Mouse (Mus musculus): Measurements from ENCODE around the gene Pnpla3.

The Pnpla3 gene

GRCm38 (mm10) chr15:84216461-84217084 lies 48.9 kb downstream of the Pnpla3 start:
- DNase-seq (ENCODE audit: low spot score in 2 of 2) = no peak

DNA sequence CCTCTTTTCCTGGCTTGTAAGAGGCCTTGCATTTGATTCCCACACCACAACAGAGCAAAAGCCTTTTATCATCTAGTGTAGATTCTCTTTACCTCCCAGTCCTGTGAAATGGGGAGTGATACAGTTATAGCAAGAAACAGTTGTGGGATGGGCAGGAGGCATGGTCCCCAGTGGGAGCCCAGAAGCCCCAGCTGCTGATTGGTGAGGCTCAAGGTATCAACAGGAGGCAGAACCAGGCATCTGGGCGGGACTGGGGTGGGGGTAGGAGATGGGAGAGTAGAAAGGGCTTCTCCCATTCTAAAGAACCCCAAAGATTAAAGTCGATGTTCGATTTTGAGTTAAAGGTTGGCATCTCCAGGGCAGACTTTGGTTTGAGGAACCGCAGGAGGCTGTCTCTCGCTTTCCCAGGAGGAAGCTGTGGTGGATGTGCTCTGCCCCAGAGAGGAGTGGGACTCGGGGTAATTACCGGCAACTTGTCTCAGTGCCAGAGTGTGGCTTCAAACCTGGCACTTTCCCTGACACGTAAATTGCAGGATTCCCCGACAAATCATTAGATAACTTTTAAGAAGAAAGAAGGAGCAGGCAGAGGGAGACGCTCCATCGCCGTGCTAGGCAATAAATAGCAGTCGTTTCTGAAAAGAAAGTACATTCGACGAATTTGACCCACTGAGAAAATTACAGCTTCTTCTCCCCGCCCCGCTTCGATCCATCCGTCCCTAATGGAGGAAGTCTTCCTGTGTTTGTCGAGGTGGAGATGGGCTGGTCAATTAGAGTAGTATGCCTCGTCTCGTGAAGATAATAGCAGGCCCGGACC lies 50.5 kb downstream of the Pnpla3 start:
- no peak for DNase-seq (ENCODE audit: low spot score in 2 of 2)

- DNase-seq (ENCODE audit: low spot score in 2 of 2) = peak in 1 of 2 experiments; percentile 36
These were observed 51.2 kb downstream of the Pnpla3 start for GRCm38 (mm10) chr15:84218783-84219271.

DNA sequence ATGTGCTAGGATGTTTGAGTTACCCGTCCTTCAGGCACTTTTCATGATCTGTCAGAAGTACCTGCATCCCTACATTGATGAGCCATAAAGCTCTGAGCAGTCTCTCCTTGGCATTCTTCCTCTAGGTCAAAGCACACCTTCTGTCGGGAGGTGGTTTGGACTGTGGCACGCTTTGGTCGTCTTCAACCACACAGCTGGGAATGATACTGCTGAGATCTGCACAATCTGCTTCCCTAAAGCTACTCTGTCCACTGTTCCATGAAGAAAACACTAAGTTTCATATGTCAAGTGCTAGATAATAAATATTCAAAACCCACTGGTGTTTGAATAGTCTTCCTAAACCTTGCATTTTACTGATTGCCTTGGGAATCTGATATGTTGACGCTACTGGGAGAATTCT lies 53.9 kb downstream of the Pnpla3 start:
- DNase-seq (ENCODE audit: low spot score in 2 of 2) = no peak

GRCm38 (mm10) chr15:84223423-84223822 lies 55.8 kb downstream of the Pnpla3 start:
- no peak for DNase-seq (ENCODE audit: low spot score in 2 of 2)

DNA sequence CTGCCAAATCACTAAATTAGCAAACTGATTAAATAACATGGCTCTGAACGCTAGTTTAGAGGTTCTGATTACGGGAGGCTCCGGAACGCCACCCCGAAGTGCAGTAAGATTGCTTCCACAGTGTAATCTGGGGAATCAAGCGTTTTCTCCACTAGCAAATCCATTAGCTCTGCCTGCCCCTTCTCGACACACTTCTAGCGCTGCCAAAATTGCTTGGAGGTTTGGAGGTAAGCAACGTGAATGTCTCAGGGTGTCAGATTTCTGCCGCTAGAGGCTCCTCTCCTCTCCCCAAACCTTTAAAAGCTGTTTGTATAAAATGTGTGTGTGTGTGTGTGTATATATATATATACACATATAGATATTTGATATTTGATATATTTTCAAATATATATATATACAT lies 57.1 kb downstream of the Pnpla3 start:
- DNase-seq (ENCODE audit: low spot score in 2 of 2) = no peak

DNA sequence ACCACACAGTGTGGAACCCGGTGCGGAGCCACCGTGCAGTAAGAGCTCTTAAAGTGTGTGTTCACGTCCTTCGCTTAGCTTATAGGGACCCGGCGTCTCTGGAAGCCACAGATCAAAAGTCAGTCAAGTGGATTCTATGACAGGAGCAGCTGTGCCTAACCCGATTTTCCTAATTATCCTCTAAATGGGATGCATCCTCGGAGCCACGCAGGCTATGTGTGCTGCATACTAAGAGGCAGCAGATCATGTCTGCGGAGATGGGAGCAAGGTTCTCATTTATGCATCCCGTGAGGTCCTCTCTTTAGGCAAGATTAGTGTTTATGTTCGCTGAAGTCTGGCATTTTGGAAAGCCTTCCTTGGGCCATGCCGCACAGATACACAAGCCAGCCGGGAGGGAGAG lies 59.3 kb downstream of the Pnpla3 start:
- no peak for DNase-seq (ENCODE audit: low spot score in 2 of 2)

- peak in 1 of 2 experiments; percentile 29 for DNase-seq (ENCODE audit: low spot score in 2 of 2)
These were observed 63.0 kb downstream of the Pnpla3 start for GRCm38 (mm10) chr15:84230661-84231060.

GRCm38 (mm10) chr15:84231113-84231712 lies 63.6 kb downstream of the Pnpla3 start:
- DNase-seq (ENCODE audit: low spot score in 2 of 2) = peak; percentile 72 to 77

DNA sequence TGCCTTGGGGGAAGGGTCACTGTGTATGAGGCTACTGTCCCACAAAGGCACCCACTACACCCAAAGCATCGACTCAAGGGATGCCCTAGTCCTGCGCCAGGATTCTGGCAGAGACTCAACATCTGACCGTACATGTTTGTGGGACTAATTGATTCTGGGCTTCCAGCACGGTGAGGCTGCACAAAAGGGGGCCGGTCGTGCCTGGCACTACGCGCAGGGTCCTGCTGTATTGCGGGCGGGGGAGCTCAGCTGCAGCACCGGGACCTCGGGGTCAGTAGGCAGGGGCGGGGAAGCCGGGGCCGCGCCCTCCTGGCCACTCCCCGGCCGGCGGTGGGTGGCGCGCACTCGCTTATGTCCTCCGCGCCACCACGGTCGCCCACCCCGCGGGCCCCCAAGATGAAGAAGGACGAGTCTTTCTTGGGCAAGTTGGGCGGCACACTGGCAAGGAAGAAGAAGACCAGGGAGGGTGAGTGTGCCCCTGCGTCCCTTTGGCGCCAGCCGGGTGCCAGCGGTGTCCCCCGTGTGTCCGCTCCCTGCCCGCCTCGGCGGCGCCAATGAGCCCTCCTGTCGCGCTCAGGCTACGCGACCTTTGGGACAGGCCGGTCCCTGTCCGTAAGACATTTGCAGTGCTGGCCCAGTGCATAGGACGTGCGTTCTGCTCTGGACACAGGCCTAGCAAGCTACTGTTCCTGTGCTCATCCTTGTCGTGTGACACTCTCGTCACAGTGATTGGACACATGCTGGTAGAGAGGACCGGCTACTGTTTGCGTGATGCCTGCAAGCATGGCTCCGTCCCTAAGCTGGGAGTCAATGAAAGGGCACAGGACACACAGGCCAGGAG lies 64.3 kb downstream of the Pnpla3 start, which contains the start of gene Parvb:
TSS of gene Parvb (plus strand) at position 323 of the 841 bp plus-strand sequence.
- peak; percentile 60 to 80 for DNase-seq (ENCODE audit: low spot score in 2 of 2)

DNA sequence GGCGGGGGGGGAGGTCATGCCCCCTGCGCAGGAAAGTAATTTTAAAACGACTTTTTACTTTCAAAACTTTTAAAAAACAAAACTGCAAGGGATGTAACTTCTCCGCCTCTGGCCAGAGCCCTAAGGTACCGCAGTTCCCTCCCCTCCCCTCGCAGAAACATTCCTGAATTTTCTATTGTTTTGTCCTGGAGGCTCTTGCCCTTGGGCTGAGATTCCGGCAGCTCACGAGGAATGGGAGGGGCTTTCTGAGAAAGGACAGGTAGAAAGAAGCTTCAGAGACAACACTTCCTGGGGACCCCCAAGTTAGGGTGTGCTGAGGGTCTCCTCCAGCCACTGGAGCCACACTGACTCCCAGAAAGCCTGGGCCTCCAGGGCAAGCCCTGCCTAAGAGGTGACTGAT lies 65.0 kb downstream of the Pnpla3 start:
- no peak for DNase-seq (ENCODE audit: low spot score in 2 of 2)

- DNase-seq (ENCODE audit: low spot score in 2 of 2) = no peak
These were observed 67.4 kb downstream of the Pnpla3 start for GRCm38 (mm10) chr15:84234794-84235581.

DNA sequence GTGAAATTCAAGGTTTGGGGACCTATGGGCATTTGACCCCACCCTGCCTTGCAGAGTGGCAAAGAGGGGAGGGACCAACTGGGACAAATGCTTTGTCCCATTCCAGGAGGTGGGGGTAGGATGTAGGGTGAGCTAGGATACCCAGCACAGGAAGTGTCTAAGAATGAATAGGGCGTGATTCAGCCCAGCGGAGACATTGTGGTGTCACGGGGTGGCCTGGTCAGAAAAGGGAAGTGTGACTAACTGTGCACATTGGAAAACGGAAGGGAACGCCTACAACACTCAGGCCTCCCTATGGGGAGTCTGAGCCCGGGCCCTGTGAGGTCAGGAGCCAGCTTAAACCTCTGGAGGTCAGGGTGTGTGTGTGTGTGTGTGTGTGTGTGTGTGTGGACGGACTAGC lies 68.0 kb downstream of the Pnpla3 start:
- DNase-seq (ENCODE audit: low spot score in 2 of 2) = peak in 1 of 2 experiments; percentile 42
